Mouse (Mus musculus): ENCODE measurements around the gene Ankrd35. TPM values are rescaled to one million over a fixed set of nuclear protein-coding genes. Genes with fewer than 3 reads are reported as not detected.

Gene Ankrd35
- polyA plus RNA-seq, 1 experiment from 2014 or later = 5.5 TPM

DNA sequence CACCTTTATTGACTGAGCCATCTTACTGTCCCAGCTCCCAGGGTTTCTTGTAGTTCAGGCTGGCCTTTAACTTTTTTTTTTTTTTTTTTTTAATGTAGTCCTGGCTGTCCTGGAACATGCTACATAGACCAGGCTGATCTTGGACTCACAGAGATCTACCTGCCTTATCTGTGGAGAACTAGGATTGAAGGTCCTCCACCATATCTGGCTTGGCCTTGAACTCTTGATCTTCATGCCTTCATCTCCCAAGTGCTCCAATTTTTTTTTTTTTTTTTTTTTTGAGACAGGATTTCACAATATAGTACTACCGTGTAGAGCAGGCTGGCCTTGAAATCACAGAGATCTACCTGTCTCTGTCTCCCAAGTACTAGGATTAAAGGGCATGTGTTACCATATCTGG lies 23.6 kb downstream of the Ankrd35 start:
- DNase-seq (ENCODE audit: low spot score) (no peak), ATAC-seq (ENCODE audit: low FRiP score, low TSS enrichment) (no peak)
- Histone ChIP-seq H3K9me3 (ENCODE audit: control insufficient read depth, low read length) (no peaks in the 10 kb centered on the region), H3K4me1 (replicated peaks; ENCODE audit: control insufficient read depth, insufficient read depth) (no peaks in the 10 kb centered on the region; the same call in 1 of the 2 replicates), H3K4me3 (ENCODE audit: low read depth, low read length) (no peak overlapping the region), H3K4me2 (replicated peaks; ENCODE audit: low read depth) (no peak overlapping the region), H3K27ac (replicated peaks) (no peak overlapping the region), H3K9ac (ENCODE audit: low read length) (no peak overlapping the region), H3K27me3 (ENCODE audit: control insufficient read depth, insufficient read depth, low read length) (no peaks in the 10 kb centered on the region), H3K36me3 (ENCODE audit: control insufficient read depth, insufficient read depth, low read length) (no peaks in the 10 kb centered on the region)
- TF ChIP-seq EP300 (optimal IDR thresholded peaks at IDR 0.05) = no peak
- TF ChIP-seq CTCF (IDR thresholded peaks at IDR 0.05; ENCODE audit: low read depth) = no peak
- WGBS = 71% methylated on average over 1 of the region's 1 CpGs

DNA sequence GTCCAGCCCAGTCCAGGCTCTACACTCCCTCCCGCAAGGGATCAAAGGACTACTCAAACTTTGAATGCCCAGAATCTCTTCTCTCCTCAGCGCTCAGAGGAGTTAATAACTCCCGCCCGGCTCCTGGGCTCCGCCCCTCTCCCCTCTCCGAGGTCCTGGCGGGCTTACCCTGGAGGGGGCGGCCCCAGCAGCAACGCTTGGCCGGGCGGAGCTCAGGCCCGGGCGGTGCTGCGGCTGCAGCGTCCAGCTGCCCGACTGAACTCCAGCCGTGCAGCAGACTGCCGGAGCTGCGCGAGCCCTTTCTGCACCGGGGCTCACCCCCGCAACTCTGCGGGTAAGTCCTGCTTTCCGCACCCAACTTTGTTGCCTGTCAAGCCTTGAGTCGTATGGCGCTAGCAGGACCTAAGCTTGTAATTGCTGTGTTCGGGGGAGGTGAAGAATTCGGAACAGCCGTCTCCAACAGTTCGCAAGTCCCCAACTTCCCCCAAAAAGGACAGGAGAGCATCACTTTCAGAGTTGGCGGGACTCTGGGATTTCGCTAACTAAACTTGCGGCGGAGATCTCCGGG lies 26.4 kb downstream of the Ankrd35 start, which contains the start of gene Pias3:
Pias3 (plus strand) TSS at position 187 of the 568 bp plus-strand sequence.
- Histone ChIP-seq H3K4me2 (replicated peaks; ENCODE audit: low read depth) (peak within 1 kb of the TSS; percentile 78), H3K27me3 (ENCODE audit: control insufficient read depth, insufficient read depth, low read length) (no peaks in the 10 kb centered on the region), H3K9ac (ENCODE audit: low read length) (peak within 1 kb of the TSS; percentile 83), H3K4me3 (ENCODE audit: low read depth, low read length) (peak within 1 kb of the TSS; percentile 78), H3K4me1 (replicated peaks; ENCODE audit: control insufficient read depth, insufficient read depth) (no peaks in the 10 kb centered on the region; the same call in 1 of the 2 replicates), H3K9me3 (ENCODE audit: control insufficient read depth, low read length) (no peaks in the 10 kb centered on the region), H3K27ac (replicated peaks) (peak within 1 kb of the TSS; percentile 83), H3K36me3 (ENCODE audit: control insufficient read depth, insufficient read depth, low read length) (peaks cover 4% of the 10 kb centered on the region; the same call in 1 of the 2 replicates)
- peak; percentile 91 for DNase-seq (ENCODE audit: low spot score)
- WGBS = under 1% methylated on average over 35 of the region's 35 CpGs
- ATAC-seq (ENCODE audit: low FRiP score, low TSS enrichment) = peak; percentile 90
- TF ChIP-seq CTCF (IDR thresholded peaks at IDR 0.05; ENCODE audit: low read depth) (0 out of 2 replicates have a peak, but pooled peaks have one; percentile 6), EP300 (optimal IDR thresholded peaks at IDR 0.05) (no peak)

GRCm38 (mm10) chr3:96696766-96697732 lies 27.1 kb downstream of the Ankrd35 start:
- ATAC-seq (ENCODE audit: low FRiP score, low TSS enrichment) (peak; percentile 95), DNase-seq (ENCODE audit: low spot score) (peak; percentile 95)
- Histone ChIP-seq H3K27me3 (ENCODE audit: control insufficient read depth, insufficient read depth, low read length) (no peaks in the 10 kb centered on the region), H3K36me3 (ENCODE audit: control insufficient read depth, insufficient read depth, low read length) (peaks cover 11% of the 10 kb centered on the region), H3K27ac (replicated peaks) (peak overlapping the region; percentile 83), H3K9ac (ENCODE audit: low read length) (peak overlapping the region; percentile 83), H3K4me1 (replicated peaks; ENCODE audit: control insufficient read depth, insufficient read depth) (no peaks in the 10 kb centered on the region; the same call in 1 of the 2 replicates), H3K4me2 (replicated peaks; ENCODE audit: low read depth) (peak overlapping the region; percentile 78), H3K9me3 (ENCODE audit: control insufficient read depth, low read length) (no peaks in the 10 kb centered on the region), H3K4me3 (ENCODE audit: low read depth, low read length) (peak overlapping the region; percentile 78)
- 1% methylated on average over 77 of the region's 85 CpGs for WGBS
- no peak for TF ChIP-seq CTCF (IDR thresholded peaks at IDR 0.05; ENCODE audit: low read depth)
- TF ChIP-seq EP300 (optimal IDR thresholded peaks at IDR 0.05) = no peak

GRCm38 (mm10) chr3:96698993-96699690 lies 29.2 kb downstream of the Ankrd35 start:
- WGBS = 54% methylated on average over 19 of the region's 19 CpGs
- TF ChIP-seq CTCF (IDR thresholded peaks at IDR 0.05; ENCODE audit: low read depth) (peak; percentile 13; the same call in 1 of the 2 replicates), EP300 (optimal IDR thresholded peaks at IDR 0.05) (no peak)
- H3K9ac ChIP-seq (ENCODE audit: low read length) = no peak overlapping the region

DNA sequence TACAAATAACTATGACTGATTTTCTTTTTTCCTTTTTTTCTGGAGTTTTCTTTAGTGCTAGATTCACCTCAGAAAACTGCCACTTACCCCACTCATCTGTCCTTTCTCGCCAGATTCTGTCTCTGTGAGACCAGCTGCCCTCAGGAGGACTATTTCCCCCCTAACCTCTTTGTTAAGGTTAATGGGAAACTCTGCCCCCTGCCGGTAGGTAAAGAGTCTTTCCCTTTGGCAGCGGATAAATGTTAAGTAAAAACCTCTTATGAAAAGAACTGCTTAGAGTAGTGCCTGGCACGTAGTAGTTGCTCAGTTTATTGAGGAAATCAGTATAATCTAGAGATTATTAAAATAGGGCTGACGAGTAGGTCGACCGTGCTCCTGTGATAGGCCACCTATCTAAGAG lies 30.4 kb downstream of the Ankrd35 start:
- Histone ChIP-seq H3K9me3 (ENCODE audit: control insufficient read depth, low read length) (no peaks in the 10 kb centered on the region), H3K27me3 (ENCODE audit: control insufficient read depth, insufficient read depth, low read length) (no peaks in the 10 kb centered on the region), H3K9ac (ENCODE audit: low read length) (no peak overlapping the region), H3K36me3 (ENCODE audit: control insufficient read depth, insufficient read depth, low read length) (peaks cover 28% of the 10 kb centered on the region), H3K27ac (replicated peaks) (no peak overlapping the region), H3K4me3 (ENCODE audit: low read depth, low read length) (no peak overlapping the region), H3K4me1 (replicated peaks; ENCODE audit: control insufficient read depth, insufficient read depth) (no peaks in the 10 kb centered on the region; the same call in 1 of the 2 replicates), H3K4me2 (replicated peaks; ENCODE audit: low read depth) (no peak overlapping the region)
- DNase-seq (ENCODE audit: low spot score) = no peak
- 57% methylated on average over 7 of the region's 7 CpGs for WGBS
- no peak for TF ChIP-seq EP300 (optimal IDR thresholded peaks at IDR 0.05)
- peak; percentile 69 for TF ChIP-seq CTCF (IDR thresholded peaks at IDR 0.05; ENCODE audit: low read depth)
- no peak for ATAC-seq (ENCODE audit: low FRiP score, low TSS enrichment)

More at GRCm38 (mm10) chr3:96698993-96699690, 29.2 kb downstream of the Ankrd35 start:
- H3K27me3 ChIP-seq (ENCODE audit: control insufficient read depth, insufficient read depth, low read length) = no peaks in the 10 kb centered on the region
- DNase-seq (ENCODE audit: low spot score) = no peak
- no peaks in the 10 kb centered on the region; the same call in 1 of the 2 replicates for H3K4me1 ChIP-seq (replicated peaks; ENCODE audit: control insufficient read depth, insufficient read depth)
- H3K4me2 ChIP-seq (replicated peaks; ENCODE audit: low read depth) = no peak overlapping the region
- H3K27ac ChIP-seq (replicated peaks) = no peak overlapping the region
- H3K9me3 ChIP-seq (ENCODE audit: control insufficient read depth, low read length) = no peaks in the 10 kb centered on the region
- no peak for ATAC-seq (ENCODE audit: low FRiP score, low TSS enrichment)
- no peak overlapping the region for H3K4me3 ChIP-seq (ENCODE audit: low read depth, low read length)
- peaks cover 20% of the 10 kb centered on the region for H3K36me3 ChIP-seq (ENCODE audit: control insufficient read depth, insufficient read depth, low read length)

All from stomach, postnatal 0 days (tissue).